Mouse (Mus musculus) heart, embryonic 14.5 days (tissue): ENCODE measurements at regions not wholly inside any gene's neighbourhood (a gene's known extent, or its start where the extent isn't known, plus 50 kb on each side); places are given as distances from the start of the nearest gene placed in this dataset.

Experiments
- ATAC-seq: fragments of 200-750 bp; cut with Nextera tagmentation; 2 replicates; pipeline ENCODE4 v1.8.0; 2017; ENCODE audit warnings: low read depth, moderate TSS enrichment; ENCODE audit not compliant: insufficient number of reproducible peaks, insufficient read depth, low FRiP score
- H3K27ac ChIP-seq, 2 experiments: fragments of 200-500 bp in 1 of 2; fragments of 300-500 bp in 1 of 2; sonication (generic) in 1 of 2; replicated peaks in 1 of 2; 2 replicates each; pipeline ENCODE4 v1.5.1; 2012 to 2014; ENCODE audit warnings: low read depth in 2 of 2, low read length in 2 of 2, control low read depth in 1 of 2, mild to moderate bottlenecking in 1 of 2, mixed read lengths in 1 of 2; ENCODE audit not compliant: control insufficient read depth in 1 of 2, insufficient read depth in 1 of 2
- H3K27me3 ChIP-seq: fragments of 300-500 bp; sonication (generic); 2 replicates; pipeline ENCODE4 v1.6.1; 2014; ENCODE audit warnings: mild to moderate bottlenecking, low read length, control low read depth; ENCODE audit not compliant: control insufficient read depth, insufficient read depth
- H3K36me3 ChIP-seq: fragments of 300-500 bp; sonication (generic); 2 replicates; pipeline ENCODE4 v1.6.1; 2014; ENCODE audit warnings: mild to moderate bottlenecking, control low read depth, low read length, mixed read lengths; ENCODE audit not compliant: control insufficient read depth, insufficient read depth
- H3K4me1 ChIP-seq, 2 experiments: fragments of 200-500 bp in 1 of 2; fragments of 300-500 bp in 1 of 2; sonication (generic) in 1 of 2; 2 replicates each; pipeline ENCODE4 v1.6.1; 2012 to 2014; ENCODE audit warnings: low read length in 2 of 2, control low read depth in 1 of 2, mixed read lengths in 1 of 2; ENCODE audit not compliant: control insufficient read depth in 2 of 2, insufficient read depth in 2 of 2
- H3K4me2 ChIP-seq: fragments of 300-500 bp; sonication (generic); 2 replicates; pipeline ENCODE4 v1.6.1; 2014; ENCODE audit warnings: mild to moderate bottlenecking, low read length
- H3K4me3 ChIP-seq, 2 experiments: fragments of 200-500 bp in 1 of 2; fragments of 300-500 bp in 1 of 2; sonication (generic) in 1 of 2; 2 replicates each; pipeline ENCODE4 v1.5.1; 2012 to 2014; ENCODE audit warnings: low read length in 2 of 2, mild to moderate bottlenecking in 2 of 2, control low read depth in 1 of 2, low read depth in 1 of 2, moderate library complexity in 1 of 2; ENCODE audit not compliant: control insufficient read depth in 1 of 2, insufficient read depth in 1 of 2
- H3K9ac ChIP-seq: fragments of 300-500 bp; sonication (generic); 2 replicates; pipeline ENCODE4 v1.6.1; 2014; ENCODE audit warnings: mild to moderate bottlenecking, low read length
- H3K9me3 ChIP-seq: fragments of 300-500 bp; sonication (generic); 2 replicates; pipeline ENCODE4 v1.6.1; 2016; ENCODE audit warnings: low read length, control low read depth; ENCODE audit not compliant: control insufficient read depth
- WGBS: fragments of 180-500 bp; shearing (Covaris S2); extraction: QIAGEN DNeasy Blood & Tissue Kit; methylation state at CpG from one replicate; pipeline ENCODE4 v1.1.7; 2014; 5-methylcytosine and 5-hydroxymethylcytosine counted together

DNA sequence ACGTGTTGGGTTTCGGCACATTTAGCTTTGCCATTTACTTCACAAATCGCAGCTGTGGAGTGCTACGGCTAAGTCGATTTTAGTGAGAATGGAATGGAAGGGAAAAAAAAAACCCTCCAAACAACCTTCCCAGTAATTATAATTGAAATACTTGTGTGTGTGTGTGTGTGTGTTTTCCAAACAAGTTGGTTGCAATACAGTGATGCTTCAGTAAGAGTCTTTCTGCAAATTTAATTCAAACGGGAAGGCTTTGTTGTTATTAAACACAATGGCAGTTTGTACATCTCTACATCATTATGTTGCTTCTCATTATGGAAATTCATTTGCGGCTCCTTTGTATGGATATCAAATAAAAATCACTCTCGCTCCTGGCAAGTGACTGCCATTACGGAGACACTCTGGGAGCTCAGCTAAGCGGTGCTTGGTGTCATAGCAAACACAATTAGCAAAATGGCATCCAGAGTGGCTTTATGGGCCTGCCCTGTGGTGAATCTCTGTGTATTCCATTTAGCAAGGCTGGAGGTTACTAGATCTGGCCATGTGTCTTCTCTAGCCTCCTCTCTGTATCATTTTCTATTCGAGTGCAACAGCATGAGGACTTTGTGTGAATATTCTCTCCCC is 165.4 kb upstream of the Kif2a start:
- Histone ChIP-seq H3K27ac (no peak overlapping the region), H3K36me3 (no peaks in the 10 kb centered on the region), H3K4me1 (no peaks in the 10 kb centered on the region), H3K27me3 (no peaks in the 10 kb centered on the region), H3K9ac (no peak overlapping the region), H3K9me3 (no peaks in the 10 kb centered on the region), H3K4me2 (no peak overlapping the region), H3K4me3 (no peak overlapping the region)
- WGBS = 90% methylated on average over 11 of the region's 11 CpGs
- no peak for ATAC-seq

DNA sequence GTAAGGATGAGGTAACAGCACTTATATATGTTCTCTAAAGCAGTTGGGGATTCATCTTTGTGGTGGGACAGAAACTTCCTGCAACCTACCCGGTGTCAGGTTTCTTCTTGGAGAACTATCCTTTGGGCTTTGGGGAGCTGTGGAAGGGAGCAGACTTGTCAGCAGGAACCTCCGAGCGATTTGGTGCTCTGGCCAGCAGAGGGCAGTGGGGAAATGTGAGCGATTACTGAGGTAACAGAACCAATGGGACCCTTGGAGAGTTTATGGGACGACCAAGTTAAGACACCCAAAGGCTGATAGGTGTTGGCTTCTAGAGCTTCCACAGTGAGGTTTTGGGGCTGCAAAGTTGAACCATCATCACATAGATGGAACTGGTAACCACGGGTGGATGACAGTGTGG is 160.6 kb upstream of the Kif2a start:
- no peak overlapping the region for H3K9ac ChIP-seq
- no peaks in the 10 kb centered on the region; a peak in 1 of 4 replicates for H3K4me1 ChIP-seq
- no peak overlapping the region for H3K4me2 ChIP-seq
- no peaks in the 10 kb centered on the region for H3K36me3 ChIP-seq
- H3K4me3 ChIP-seq = no peak overlapping the region
- H3K27ac ChIP-seq = no peak overlapping the region
- no peaks in the 10 kb centered on the region for H3K27me3 ChIP-seq
- H3K9me3 ChIP-seq = no peaks in the 10 kb centered on the region
- WGBS = 14% methylated on average over 6 of the region's 6 CpGs
- no peak for ATAC-seq

GRCm38 (mm10) chr13:107179551-107179950 is 157.6 kb upstream of the Kif2a start:
- Histone ChIP-seq H3K36me3 (no peaks in the 10 kb centered on the region), H3K27me3 (no peaks in the 10 kb centered on the region), H3K4me3 (no peak overlapping the region), H3K9me3 (no peaks in the 10 kb centered on the region), H3K4me1 (no peaks in the 10 kb centered on the region; a peak in 1 of 4 replicates), H3K4me2 (no peak overlapping the region), H3K9ac (no peak overlapping the region), H3K27ac (no peak overlapping the region)
- no peak for ATAC-seq
- 68% methylated on average over 5 of the region's 5 CpGs for WGBS

- Histone ChIP-seq H3K27ac (no peak overlapping the region), H3K36me3 (no peaks in the 10 kb centered on the region), H3K9me3 (no peaks in the 10 kb centered on the region), H3K4me2 (no peak overlapping the region), H3K4me3 (no peak overlapping the region), H3K4me1 (no peaks in the 10 kb centered on the region; a peak in 1 of 4 replicates), H3K27me3 (no peaks in the 10 kb centered on the region), H3K9ac (no peak overlapping the region)
- no peak for ATAC-seq
- WGBS = 83% methylated on average over 7 of the region's 7 CpGs
These were observed 155.7 kb upstream of the Kif2a start for GRCm38 (mm10) chr13:107177595-107177994.

DNA sequence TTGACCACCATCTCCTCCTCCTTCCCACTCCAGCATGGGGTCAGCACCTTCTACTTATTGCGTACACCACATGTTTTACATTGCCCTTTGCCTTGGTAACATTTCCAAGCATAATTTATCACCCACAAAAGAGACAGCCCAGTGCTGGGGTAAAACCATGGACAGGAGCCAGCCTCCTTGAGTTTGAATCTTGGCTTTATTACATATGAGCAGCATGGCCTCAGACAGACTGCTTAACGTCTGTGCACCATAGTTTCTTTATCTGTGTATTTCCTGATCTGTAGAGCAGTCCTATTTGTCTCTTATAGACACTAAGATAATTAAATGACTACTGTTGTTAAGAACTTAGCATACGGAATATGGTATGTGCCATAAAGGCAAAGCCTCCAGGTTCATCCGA is 154.0 kb upstream of the Kif2a start:
- Histone ChIP-seq H3K27me3 (no peaks in the 10 kb centered on the region), H3K4me3 (no peak overlapping the region), H3K9me3 (no peaks in the 10 kb centered on the region), H3K4me1 (no peaks in the 10 kb centered on the region; a peak in 1 of 4 replicates), H3K9ac (no peak overlapping the region), H3K4me2 (no peak overlapping the region), H3K27ac (no peak overlapping the region), H3K36me3 (no peaks in the 10 kb centered on the region)
- WGBS = 78% methylated on average over 4 of the region's 4 CpGs
- no peak for ATAC-seq

DNA sequence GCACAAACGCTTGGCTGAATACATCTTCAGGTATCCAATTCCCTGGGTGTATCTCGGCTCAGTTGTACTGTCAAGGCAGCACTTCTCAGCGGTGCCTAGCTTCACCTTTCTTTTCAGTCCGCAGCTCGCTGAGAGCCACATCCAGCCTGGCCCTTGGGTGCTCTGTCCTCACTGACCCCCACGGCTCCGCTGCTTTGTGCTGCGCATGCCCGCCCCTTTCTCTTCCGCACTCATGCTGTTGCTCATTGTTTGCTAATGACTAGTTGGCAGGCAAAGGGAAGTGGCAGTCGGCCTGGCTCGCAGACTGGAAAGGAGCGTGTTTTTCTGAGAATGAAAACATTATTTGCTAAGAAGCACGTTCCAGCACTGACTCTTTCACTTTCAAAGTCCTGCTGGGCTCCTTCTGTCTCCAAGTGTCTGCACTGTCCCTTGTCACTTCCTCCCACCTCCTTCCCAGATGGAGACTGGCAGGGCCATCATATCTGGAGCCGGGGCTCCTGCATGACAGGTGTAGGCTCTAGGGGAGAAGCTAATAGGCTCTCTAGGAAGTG is 146.7 kb upstream of the Kif2a start:
- Histone ChIP-seq H3K4me2 (peak overlapping the region; percentile 67), H3K4me3 (peak overlapping the region; percentile 28 to 39), H3K4me1 (peaks cover 0 to 7% of the 10 kb centered on the region in 2 experiments; a peak in 2 of 4 replicates), H3K9me3 (no peaks in the 10 kb centered on the region), H3K27me3 (no peaks in the 10 kb centered on the region), H3K36me3 (no peaks in the 10 kb centered on the region), H3K27ac (no peak overlapping the region), H3K9ac (peak overlapping the region; percentile 44)
- ATAC-seq = no peak
- 16% methylated on average over 15 of the region's 15 CpGs for WGBS

DNA sequence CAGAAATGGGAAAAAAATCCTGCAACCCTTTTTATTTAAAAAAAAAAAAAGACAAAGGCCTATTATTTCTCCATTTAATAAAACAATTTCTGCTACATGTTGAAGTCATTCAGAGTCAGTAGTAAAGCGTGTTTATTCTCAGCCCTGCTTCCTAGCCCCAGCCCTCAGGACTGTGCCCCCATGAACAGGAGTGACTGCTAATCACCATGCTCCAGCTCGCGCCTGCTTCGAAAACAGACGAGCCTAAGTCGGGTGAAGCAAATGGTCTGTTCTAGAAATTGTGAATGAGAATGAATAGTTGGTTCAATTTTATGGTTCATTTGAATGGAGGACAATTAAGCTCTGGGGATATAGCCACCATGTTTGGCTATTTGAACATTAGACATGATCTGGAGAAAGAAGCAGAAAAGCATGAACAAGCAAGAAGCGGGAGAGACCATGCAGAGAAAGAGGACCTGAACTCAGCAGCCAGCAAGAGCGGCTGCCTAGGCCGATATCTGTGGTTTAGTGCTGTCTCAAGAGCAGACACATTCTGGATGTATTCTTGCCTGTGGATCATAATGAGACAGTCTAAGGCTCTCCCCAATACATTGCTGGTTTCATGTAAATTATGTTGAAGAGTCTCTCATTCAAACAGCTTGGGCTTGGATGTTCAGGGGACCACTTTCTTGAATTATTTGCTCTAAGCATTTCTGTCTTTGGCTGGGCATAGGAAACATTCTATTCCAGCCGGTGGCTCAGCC is 146.1 kb upstream of the Kif2a start:
- H3K4me1 ChIP-seq = peaks cover 0 to 7% of the 10 kb centered on the region in 2 experiments; a peak in 2 of 4 replicates
- 76% methylated on average over 10 of the region's 10 CpGs for WGBS

More for the DNA sequence above, 146.1 kb upstream of the Kif2a start:
- Histone ChIP-seq H3K36me3 (no peaks in the 10 kb centered on the region), H3K27me3 (no peaks in the 10 kb centered on the region), H3K9ac (peak overlapping the region; percentile 44), H3K4me3 (peak overlapping the region; percentile 28 to 39), H3K9me3 (no peaks in the 10 kb centered on the region), H3K4me2 (peak overlapping the region; percentile 67), H3K27ac (no peak overlapping the region)
- no peak for ATAC-seq
